Mouse (Mus musculus) right cerebral cortex, postnatal 25 days (tissue): ENCODE results near the gene Adam22.
"Not testable (repeated sequence)": the region's sequence is repeated elsewhere in the genome, so short reads cannot be mapped to it uniquely, and the experiment has no call there.

Experiments
- DNase-seq: peaks from one replicate; pipeline ENCODE4 v3.0.0; 2022

The Adam22 gene

GRCm38 (mm10) chr5:8053827-8054226 lies 314.1 kb downstream of the Adam22 start:
- no peak for DNase-seq

GRCm38 (mm10) chr5:8045855-8046254 lies 322.1 kb downstream of the Adam22 start, which contains the start of gene Sri:
Sri (plus strand) TSS chr5:8046078.
- DNase-seq = no peak

GRCm38 (mm10) chr5:8034596-8034995 lies 333.4 kb downstream of the Adam22 start:
- DNase-seq = not testable (repeated sequence)
